Mouse (Mus musculus) forebrain, embryonic 11.5 days (tissue): Measurements from ENCODE around the gene Cd164l2. TPM values are rescaled to one million over a fixed set of nuclear protein-coding genes. Genes with fewer than 3 reads are reported as not detected.

Experiments
- ATAC-seq: fragments of 200-750 bp; cut with Nextera tagmentation; replicated peaks from 2 replicates; pipeline ENCODE4 v1.8.0; 2017; ENCODE audit warnings: moderate TSS enrichment; ENCODE audit not compliant: low FRiP score
- DNase-seq: peaks from one replicate; pipeline ENCODE4 v3.0.0-alpha.2; 2017; ENCODE audit warnings: low spot score
- H3K27ac ChIP-seq: fragments of 300-500 bp; sonication (generic); 2 replicates; pipeline ENCODE4 v1.5.1; 2014; ENCODE audit warnings: low read depth, low read length
- H3K27me3 ChIP-seq: fragments of 300-500 bp; sonication (generic); 2 replicates; pipeline ENCODE4 v1.6.1; 2014; ENCODE audit warnings: mild to moderate bottlenecking, low read length, mixed read lengths; ENCODE audit not compliant: control insufficient read depth, insufficient read depth
- H3K36me3 ChIP-seq: fragments of 300-500 bp; sonication (generic); 2 replicates; pipeline ENCODE4 v1.6.1; 2014; ENCODE audit warnings: mild to moderate bottlenecking, low read length, moderate library complexity, mixed read lengths; ENCODE audit not compliant: control insufficient read depth, insufficient read depth
- H3K4me1 ChIP-seq: fragments of 300-500 bp; sonication (generic); replicated peaks from 2 replicates; pipeline ENCODE4 v1.6.1; 2014; ENCODE audit warnings: low read length, mixed read lengths; ENCODE audit not compliant: control insufficient read depth, insufficient read depth
- H3K4me2 ChIP-seq: fragments of 300-500 bp; sonication (generic); 2 replicates; pipeline ENCODE4 v1.6.1; 2014; ENCODE audit warnings: low read depth, mild to moderate bottlenecking, low read length, moderate library complexity, mixed read lengths; ENCODE audit not compliant: severe bottlenecking
- H3K4me3 ChIP-seq: fragments of 300-500 bp; sonication (generic); 2 replicates; pipeline ENCODE4 v1.5.1; 2014; ENCODE audit warnings: low read depth, low read length
- H3K9ac ChIP-seq: fragments of 300-500 bp; sonication (generic); 2 replicates; pipeline ENCODE4 v1.6.1; 2014; ENCODE audit warnings: low read length
- H3K9me3 ChIP-seq: fragments of 300-500 bp; sonication (generic); 2 replicates; pipeline ENCODE4 v1.6.1; 2016; ENCODE audit warnings: low read length, mixed read lengths; ENCODE audit not compliant: control insufficient read depth
- WGBS: fragments of 180-500 bp; shearing (Covaris S2); extraction: QIAGEN DNeasy Blood & Tissue Kit; methylation state at CpG from one replicate; pipeline ENCODE4 v1.1.7; 2014; 5-methylcytosine and 5-hydroxymethylcytosine counted together
- polyA plus RNA-seq: library from polyadenylated mRNA; unstranded; fragments of >200 nt; fragmentation: Nextera tagmentation; extraction: Ambion mirVana; gene quantifications from 2 replicates; pipeline ENCODE4 v1.2.1, GENCODE M21; 2014

Cd164l2 gene
- polyA plus RNA-seq = not detected in 2 replicates

DNA sequence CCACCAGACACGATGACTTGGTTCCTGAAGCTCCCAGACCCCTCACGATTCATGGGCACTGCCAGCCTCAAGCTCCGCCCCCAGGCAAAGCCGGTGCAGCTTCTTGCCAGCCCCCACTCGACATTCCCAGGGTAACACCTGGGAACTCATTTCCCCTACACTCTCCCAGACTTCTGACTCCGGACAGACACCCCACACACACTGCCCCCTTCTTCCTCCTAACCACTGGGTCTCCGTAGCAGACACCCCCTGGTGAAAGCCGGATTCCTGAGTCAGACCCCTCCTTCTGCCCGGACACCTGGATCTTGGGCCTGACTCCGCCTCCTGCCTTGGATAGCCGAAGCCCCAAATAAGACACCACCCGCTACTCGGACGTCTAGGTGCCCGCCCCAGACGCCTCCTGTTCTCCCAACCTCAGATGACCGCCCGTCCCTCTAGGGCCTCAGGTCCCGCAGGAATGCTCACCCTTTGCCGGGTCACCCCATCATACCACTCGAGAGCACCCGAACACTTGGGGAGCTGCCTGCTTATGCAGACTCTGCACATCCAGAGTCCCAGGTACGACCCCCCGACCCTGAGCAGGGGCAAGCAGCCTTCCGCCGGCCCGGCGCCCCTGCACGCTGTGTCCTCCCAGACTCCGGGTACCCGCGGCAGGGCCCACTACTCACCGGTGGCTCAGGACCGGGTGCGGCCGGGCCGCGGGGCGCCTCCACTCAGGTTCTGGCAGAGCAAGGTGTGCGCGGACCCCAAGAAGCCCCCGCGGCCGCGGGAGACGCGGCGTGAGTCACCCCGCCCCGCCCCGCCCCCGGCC lies at the start of gene Cd164l2, which contains the start of gene Gpr3:
Cd164l2 (plus strand) TSS at position 381 of the 811 bp plus-strand sequence.
Gpr3 (minus strand) TSS at position 786 of the 811 bp plus-strand sequence.
- DNase-seq (no peak), ATAC-seq (peak; percentile 67)
- Histone ChIP-seq H3K27me3 (peaks cover 34% of the 10 kb centered on the region), H3K27ac (no peak within 1 kb of the TSS), H3K4me2 (peak within 1 kb of the TSS; percentile 95), H3K9ac (peak within 1 kb of the TSS; percentile 48), H3K36me3 (no peaks in the 10 kb centered on the region), H3K4me3 (peak within 1 kb of the TSS; percentile 65), H3K9me3 (no peaks in the 10 kb centered on the region), H3K4me1 (peaks cover 14% of the 10 kb centered on the region)
- 2% methylated on average over 46 of the region's 52 CpGs for WGBS

DNA sequence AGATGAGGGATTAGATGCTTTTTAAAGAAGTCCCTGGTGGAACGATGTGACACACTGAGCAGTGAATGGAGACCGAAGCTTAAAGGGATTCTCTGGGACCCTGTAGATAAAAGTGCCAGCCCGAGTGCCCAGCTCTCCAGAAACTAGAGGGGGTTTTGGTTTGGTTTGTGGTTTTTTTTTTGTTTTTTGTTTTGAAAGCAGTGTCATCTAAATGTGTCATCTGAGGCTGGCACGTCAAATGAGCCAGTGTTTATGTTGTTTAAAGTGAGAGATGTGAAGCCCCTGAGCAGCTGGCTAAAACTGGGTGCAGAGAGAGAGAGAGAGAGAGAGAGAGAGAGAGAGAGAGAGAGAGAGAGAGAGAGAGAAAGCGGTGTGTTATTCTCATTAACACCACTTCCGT lies 49.7 kb upstream of the Cd164l2 start:
- Histone ChIP-seq H3K9me3 (no peaks in the 10 kb centered on the region), H3K36me3 (peaks cover 2% of the 10 kb centered on the region; the same call in 1 of the 2 replicates), H3K4me2 (no peak overlapping the region), H3K27ac (no peak overlapping the region), H3K4me3 (no peak overlapping the region), H3K4me1 (peaks cover 6% of the 10 kb centered on the region; the same call in 1 of the 2 replicates), H3K27me3 (no peaks in the 10 kb centered on the region), H3K9ac (no peak overlapping the region)
- DNase-seq (no peak), ATAC-seq (no peak)
- WGBS = 77% methylated on average over 6 of the region's 6 CpGs

DNA sequence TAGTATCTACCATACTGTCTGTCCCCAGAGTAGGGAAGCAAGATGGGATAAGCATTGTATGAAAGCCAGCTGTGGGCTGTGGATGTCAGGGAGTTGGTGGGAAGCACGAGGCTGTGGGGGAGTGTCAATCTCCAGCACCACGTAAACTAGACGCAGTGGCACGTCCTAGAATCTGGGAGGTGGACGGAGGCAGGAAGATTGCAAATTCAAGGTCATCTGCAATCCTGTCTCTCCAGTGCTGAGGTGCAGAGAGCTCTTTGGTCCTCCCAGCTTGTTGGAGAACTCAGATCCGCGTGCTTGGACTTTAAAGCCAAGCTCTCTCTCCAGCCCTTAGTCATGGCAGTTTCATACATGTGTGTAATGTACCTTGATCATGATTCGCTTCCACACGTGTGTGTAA lies 45.2 kb upstream of the Cd164l2 start:
- no peak overlapping the region for H3K4me3 ChIP-seq
- no peaks in the 10 kb centered on the region for H3K9me3 ChIP-seq
- H3K4me1 ChIP-seq = no peaks in the 10 kb centered on the region
- H3K9ac ChIP-seq = no peak overlapping the region
- no peak for DNase-seq
- H3K27me3 ChIP-seq = no peaks in the 10 kb centered on the region
- H3K27ac ChIP-seq = no peak overlapping the region
- H3K4me2 ChIP-seq = no peak overlapping the region
- WGBS = 92% methylated on average over 9 of the region's 9 CpGs
- no peak for ATAC-seq
- H3K36me3 ChIP-seq = no peaks in the 10 kb centered on the region

DNA sequence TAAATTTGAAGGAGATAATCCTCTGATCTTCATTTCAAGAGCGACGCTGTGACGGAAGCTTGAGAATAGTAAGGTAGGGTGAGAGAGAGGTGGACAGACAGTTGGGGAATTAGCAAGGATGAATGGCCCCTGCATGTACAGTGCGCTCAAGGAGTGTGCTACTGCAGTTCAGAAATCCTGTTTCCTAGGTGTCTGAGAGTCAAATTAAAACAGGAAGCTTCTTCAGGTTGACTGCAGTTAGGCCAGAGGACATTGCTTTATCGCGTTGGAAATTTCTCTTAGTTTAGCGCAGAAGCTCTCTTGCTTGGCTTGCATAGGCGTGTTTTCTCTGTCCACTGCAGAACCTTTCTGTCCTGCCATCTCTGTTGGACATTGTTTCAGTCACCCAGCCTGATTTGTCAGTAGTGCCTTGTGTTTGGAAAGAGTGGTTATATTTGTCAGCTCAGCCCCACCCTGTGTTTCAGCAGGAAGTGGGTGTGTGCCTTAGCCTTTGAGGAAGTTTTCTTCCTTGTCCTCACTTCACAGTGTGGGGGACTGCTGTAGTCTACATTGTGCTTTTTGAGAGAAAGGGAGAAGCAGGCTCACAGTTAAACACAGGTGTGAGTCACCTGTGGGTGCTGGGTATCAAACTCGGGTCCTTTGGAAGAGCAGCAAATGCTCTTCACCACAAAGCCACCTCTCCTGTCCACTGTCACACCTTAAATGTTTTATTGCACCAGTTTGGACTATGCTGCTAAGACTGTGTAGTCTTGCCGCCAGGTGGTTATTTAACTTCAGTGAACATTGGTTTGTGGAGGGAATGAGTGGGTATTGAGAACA lies 42.5 kb upstream of the Cd164l2 start:
- WGBS = 91% methylated on average over 10 of the region's 10 CpGs
- DNase-seq = no peak
- Histone ChIP-seq H3K9ac (no peak overlapping the region), H3K4me3 (no peak overlapping the region), H3K27ac (no peak overlapping the region), H3K27me3 (no peaks in the 10 kb centered on the region), H3K4me1 (no peaks in the 10 kb centered on the region), H3K9me3 (no peaks in the 10 kb centered on the region), H3K4me2 (no peak overlapping the region), H3K36me3 (no peaks in the 10 kb centered on the region)
- ATAC-seq = no peak

DNA sequence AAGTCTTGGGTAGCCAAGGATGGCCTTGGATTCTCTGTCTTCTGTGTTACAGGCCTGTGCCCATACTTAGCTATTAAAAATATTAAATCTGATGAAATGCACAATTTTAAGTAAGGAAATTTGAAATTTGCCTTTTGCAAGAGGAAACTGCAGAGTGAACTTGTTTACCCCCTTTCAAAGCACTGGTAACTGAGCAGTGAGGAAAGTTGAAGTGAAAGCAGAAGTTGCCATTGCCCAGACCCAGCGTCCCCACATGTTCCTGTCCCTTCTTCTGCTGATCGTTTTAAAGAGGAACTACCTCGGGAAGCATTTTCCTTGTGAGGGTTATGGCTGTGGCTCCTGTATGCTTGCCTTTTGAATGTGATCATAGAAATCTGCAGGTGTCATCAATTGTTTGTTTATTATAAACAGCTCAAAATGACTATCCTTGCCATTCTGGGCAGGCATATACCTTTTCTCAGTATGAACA lies 41.8 kb upstream of the Cd164l2 start:
- Histone ChIP-seq H3K27ac (no peak overlapping the region), H3K9ac (no peak overlapping the region), H3K27me3 (no peaks in the 10 kb centered on the region), H3K4me2 (no peak overlapping the region), H3K4me1 (no peaks in the 10 kb centered on the region), H3K36me3 (no peaks in the 10 kb centered on the region), H3K4me3 (no peak overlapping the region), H3K9me3 (no peaks in the 10 kb centered on the region)
- DNase-seq (no peak), ATAC-seq (no peak)
- WGBS = 84% methylated on average over 3 of the region's 3 CpGs

DNA sequence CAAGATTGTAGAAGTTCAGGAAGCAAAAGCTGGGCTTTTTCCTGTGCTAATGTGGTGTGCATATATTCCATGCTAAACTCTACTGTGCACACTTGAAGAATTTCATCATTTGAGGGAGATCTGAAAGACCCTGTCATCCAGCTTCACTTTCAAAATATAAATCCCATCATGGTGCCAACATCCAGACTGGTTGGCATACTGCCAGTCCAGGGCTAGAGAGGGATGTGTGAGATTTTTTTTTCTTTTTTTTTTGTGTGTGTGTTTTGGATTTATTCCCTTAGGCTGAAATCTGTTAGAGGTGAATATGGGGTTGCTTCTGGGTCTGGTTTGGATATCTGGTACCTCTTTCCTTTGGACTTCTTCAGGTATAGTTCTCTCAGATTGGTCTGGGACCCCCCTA lies 41.3 kb upstream of the Cd164l2 start:
- no peak overlapping the region for H3K27ac ChIP-seq
- ATAC-seq (no peak), DNase-seq (no peak)
- no peaks in the 10 kb centered on the region for H3K36me3 ChIP-seq
- no peaks in the 10 kb centered on the region for H3K4me1 ChIP-seq
- H3K9ac ChIP-seq = no peak overlapping the region
- H3K9me3 ChIP-seq = no peaks in the 10 kb centered on the region
- H3K4me2 ChIP-seq = no peak overlapping the region
- no peak overlapping the region for H3K4me3 ChIP-seq
- no peaks in the 10 kb centered on the region for H3K27me3 ChIP-seq

DNA sequence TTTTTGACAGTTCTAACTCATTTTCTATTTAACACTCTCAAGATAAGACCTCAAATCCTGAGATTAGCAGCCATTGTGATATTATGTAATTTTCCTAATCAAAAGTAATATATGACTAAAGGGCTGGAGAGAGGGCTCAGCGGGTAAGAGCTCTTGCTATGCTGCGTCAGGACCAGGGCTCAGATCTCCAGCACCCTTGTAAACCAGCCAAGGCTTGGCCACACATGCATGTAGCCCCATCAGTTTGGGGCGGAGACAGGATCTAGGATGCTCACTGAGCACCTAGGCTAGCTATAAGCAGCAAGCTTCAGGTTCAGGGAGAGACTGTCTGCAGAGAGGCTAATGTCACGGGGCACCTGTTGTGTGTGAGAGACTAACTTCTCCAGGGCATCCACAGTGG lies 39.5 kb upstream of the Cd164l2 start:
- Histone ChIP-seq H3K27ac (no peak overlapping the region), H3K4me3 (no peak overlapping the region), H3K9me3 (no peaks in the 10 kb centered on the region), H3K27me3 (no peaks in the 10 kb centered on the region), H3K36me3 (no peaks in the 10 kb centered on the region; the same call in 1 of the 2 replicates), H3K4me1 (0 out of 2 replicates have a peak, but pooled peaks cover 3% of the 10 kb centered on the region), H3K4me2 (no peak overlapping the region), H3K9ac (no peak overlapping the region)
- 95% methylated on average over 4 of the region's 4 CpGs for WGBS
- ATAC-seq (no peak), DNase-seq (no peak)

DNA sequence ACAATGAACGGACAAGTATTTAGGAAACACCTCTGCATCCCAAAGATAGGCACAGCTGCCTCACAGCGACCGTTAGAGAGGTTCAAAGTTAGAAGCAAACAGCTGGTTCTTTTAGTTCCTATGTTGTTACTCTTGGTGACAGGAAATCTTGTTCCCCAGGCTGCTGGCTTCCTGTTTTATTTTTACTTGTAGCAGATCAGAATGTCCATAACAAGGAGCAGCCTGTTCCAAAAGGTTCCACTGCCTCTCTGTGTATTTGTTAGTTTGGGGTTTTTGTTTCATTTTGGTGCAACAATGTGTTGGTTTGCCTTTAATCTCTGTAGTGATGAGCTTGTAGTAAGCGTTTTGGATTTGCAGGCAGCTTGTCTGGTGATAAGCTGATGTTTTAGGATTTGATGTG lies 37.6 kb upstream of the Cd164l2 start:
- H3K36me3 ChIP-seq = no peaks in the 10 kb centered on the region; the same call in 1 of the 2 replicates
- no peak for DNase-seq
- 0 out of 2 replicates have a peak, but pooled peaks cover 3% of the 10 kb centered on the region for H3K4me1 ChIP-seq
- 87% methylated on average over 4 of the region's 4 CpGs for WGBS
- no peak overlapping the region for H3K27ac ChIP-seq
- H3K27me3 ChIP-seq = no peaks in the 10 kb centered on the region
- H3K4me2 ChIP-seq = no peak overlapping the region
- no peaks in the 10 kb centered on the region for H3K9me3 ChIP-seq
- no peak overlapping the region for H3K9ac ChIP-seq
- no peak overlapping the region for H3K4me3 ChIP-seq
- no peak for ATAC-seq
